Mouse (Mus musculus) cerebellum, adult (tissue): ENCODE results near the gene Pea15a.

ENCODE experiments used
- ATAC-seq: cut with Nextera tagmentation; 2 replicates; pipeline ENCODE4 v1.9.2; 2017; ENCODE audit warnings: mild to moderate bottlenecking, moderate library complexity, mixed read lengths; ENCODE audit not compliant: insufficient number of reproducible peaks, low FRiP score, low TSS enrichment

Pea15a gene

DNA sequence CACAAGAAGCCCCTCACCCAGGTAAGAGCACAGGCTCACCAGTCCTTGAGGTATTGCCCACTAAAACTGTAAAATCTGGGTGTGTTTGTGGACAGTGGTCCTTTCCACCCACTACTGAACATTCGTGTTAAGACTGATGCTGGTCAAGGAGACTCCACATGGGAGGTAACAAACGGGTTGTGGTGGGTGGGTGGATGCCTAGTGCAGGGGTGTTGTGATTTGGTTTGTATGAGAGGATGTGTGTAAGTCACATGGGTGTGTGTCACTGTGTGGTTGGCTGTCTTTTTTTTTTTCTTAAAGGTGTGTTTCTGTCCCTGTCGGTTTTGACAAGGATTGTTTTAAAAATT, 890 bp downstream of the Pea15a start:
- ATAC-seq, result no peak

DNA sequence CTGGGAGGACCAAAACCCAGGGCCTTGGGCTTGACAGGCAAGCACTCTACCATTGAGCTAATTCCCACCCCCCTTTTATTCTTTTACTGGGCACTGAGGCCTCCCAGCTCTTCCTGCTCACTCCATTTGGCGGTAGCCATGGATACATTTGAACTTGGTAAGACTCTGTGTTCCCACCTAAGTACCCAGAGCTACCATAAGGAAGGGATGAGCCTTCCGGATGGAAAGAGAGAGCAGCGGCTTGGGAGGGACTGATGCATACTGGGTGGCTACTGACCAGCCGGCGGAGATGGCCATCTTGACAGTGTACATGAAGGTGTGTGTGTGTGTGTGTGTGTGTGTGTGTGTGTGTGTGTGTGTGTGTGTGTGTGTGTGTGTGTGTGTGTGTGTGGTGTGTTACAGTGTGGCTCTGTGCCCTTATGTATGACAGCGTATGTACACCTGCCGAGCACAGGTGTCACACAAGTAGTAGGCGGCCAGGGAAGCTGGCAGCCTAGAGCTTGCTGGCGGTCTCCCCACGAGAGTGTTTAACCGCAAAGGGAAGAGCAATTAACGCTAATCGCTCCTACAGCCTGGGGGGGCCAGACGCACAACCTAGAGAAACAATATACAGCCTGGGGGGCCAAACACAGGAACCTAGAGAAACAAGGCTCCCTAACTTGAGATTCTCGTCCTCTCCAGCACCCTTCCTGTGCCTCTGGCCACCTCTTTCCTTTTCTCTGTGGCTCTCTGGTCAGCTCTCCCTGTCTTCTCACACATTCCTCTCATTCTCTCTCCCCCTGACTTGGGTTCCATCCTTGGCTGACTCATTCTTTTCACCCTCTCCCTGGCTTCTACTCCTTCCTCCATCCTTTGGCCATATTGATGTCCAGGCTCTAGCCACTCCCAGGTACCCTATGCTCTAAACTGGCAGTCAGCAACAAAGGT, 1.5 kb downstream of the Pea15a start:
- ATAC-seq, result no peak

- no peak for ATAC-seq
Observed at GRCm38 (mm10) chr1:172204033-172204813, 2.4 kb downstream of the Pea15a start.

- no peak for ATAC-seq
Observed at GRCm38 (mm10) chr1:172203566-172203965, 3.0 kb downstream of the Pea15a start.

DNA sequence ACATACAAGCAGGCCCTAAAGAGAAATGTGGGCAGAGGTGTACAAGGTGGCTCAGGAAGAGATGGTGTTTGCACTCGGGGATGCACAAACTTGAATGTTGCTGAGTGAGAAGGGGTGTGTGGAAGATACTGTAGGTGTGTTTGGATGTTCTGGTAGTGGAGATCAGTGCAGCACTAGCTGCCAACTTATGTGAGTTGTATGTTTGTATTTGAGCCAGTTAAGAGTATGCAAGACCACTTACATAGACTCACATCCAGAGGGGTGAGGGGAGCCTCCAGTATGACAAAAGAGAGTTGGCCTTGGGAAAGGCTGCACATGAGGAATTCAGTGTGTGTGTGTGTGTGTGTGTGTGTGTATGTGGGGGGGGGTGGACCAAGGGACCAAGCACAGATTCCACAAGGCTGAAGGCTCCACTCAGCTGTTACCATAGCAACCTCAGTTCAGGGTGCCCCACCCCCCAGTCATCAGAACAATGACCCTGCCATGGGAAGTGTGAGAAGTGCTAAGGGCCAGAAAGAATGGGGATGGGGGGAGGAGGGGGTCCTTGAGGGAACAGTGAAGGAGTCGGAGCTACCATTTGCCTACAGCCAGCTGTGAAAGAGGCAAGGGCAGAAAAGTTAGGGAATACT, 3.6 kb downstream of the Pea15a start:
- no peak for ATAC-seq

DNA sequence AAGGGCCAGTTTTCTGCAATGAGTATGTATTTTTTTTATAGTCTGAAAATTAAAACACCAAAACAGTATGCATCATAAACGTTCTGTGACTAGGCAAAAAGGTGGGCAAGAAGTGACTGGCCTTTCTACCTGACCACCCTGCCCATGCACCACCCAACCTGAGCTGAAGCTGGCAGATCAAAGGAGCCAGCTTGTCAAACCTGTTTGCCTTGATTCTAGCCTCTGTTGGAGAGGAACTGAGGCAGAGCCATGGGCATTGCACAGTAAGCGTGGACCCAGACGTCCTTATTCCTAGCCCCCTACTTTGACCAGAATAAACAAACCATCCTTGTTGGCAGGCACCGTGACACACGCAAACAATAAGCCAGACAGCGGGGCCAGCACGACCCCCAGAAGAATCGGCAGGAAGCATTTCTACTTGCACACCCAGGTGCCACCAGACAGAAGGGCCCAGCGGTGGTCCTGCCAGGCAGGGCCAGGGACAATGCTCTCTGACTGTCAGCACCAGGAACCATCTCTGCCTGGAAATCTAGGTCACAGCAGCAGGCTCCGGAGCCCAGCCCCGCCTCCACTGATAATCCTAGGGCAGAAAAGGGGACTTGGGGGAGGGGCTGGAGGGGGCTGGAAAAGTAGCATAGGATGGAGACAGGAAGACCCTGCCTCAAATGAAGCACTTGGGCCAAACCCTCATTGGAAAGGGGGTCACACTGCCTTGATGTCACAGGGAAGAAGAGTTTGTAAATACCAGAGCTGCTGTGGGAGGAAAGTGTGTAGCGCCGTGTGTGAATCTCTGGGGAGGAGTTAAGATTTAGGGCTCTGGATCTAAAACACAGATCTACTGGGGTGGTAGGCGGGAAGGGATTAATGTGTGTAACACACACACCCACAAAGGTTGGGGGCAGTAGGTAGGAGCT, 4.4 kb downstream of the Pea15a start:
- peak; percentile 50 for ATAC-seq

DNA sequence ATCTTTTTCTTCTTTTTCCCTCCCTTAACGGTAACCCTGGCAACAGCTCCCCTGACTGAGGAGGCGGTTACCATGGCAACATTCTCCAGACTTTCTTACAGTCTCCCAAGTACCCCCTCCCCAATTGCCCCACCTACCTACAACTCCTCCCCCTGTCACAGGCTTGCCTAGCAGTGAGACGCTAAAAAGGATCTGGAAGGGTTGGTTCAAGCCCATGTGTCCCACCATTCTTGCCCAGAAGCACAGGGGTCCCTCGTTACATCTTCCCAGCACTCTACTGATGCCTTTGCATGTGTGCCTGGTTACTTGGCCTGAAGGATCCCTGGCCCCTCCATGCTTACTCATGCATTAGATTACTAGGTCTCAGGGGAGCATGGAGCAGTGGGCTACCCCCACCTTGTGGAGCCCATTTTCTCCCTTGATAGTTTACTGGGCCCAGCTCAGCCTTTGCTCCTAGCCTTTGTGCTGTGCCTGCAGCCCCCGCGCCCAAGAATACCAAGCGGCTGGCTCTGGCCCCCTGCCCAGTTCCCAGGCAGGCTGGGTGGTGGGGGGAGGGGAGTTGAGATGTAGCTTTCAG, 5.6 kb downstream of the Pea15a start:
- no peak for ATAC-seq

DNA sequence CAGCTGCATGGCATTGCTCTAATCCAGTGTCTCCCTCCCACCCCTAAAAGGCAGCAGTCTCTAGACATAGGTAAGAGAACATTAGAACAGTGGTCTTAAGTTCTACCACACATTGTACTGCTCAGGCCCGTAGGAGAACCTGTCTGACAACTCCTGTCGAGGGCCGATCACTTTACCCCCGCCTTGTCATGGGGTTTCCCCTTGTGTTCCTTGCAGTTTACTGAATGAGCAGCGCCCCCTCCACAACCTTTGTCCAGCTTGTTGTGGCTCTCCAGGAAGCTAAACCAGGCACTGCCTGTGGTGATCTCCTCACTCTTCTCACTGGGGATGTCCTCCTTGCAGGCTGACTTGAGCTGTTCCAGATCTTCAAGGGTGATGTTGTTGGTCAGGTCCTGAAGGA, 6.4 kb downstream of the Pea15a start:
- ATAC-seq, result no peak

GRCm38 (mm10) chr1:172198996-172199395, 7.6 kb downstream of the Pea15a start:
- ATAC-seq, result no peak

- ATAC-seq, result no peak
Observed at GRCm38 (mm10) chr1:172198316-172198715, 8.3 kb downstream of the Pea15a start.

DNA sequence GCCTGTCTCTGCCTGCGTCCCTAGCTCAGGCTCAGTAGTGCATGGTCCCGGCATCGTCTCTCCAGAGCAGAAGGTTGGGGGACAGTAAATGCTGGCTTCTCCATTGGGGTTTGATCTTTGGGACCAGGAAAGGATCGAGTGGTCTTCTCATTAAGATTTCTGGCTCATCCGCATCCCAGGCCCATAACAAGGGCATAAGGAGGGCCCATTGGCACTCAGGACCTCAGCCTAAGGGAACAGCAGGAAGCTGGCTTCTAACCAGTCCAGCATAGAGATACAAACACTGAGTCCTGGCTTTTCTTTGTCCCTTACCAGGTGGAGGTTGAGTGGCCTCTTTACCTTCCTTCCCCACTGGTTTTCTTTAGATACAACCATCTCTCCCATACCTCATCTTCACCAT, 8.8 kb downstream of the Pea15a start:
- no peak for ATAC-seq

GRCm38 (mm10) chr1:172197146-172197545, 9.5 kb downstream of the Pea15a start:
- no peak for ATAC-seq

GRCm38 (mm10) chr1:172194435-172194834, 12.2 kb downstream of the Pea15a start:
- ATAC-seq, result no peak

DNA sequence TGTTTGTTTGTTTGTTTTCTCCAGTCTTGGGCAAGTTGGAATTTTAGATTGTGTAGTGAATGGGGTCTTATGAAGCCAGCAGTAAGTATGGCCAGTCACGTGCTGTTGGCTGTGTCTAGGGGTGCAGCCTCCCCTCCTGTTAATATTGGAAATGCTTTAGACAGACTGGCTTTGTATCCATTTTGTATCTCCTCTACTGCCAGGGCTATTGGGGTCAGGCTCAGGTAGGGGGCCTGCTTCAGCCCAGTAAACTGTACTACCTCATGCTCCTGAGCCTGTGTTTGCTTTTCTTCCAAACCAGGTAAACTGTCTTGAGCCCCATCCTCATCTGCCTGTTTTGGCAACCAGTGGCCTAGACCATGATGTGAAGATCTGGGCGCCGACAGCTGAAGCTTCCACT, 14.4 kb downstream of the Pea15a start:
- no peak for ATAC-seq

DNA sequence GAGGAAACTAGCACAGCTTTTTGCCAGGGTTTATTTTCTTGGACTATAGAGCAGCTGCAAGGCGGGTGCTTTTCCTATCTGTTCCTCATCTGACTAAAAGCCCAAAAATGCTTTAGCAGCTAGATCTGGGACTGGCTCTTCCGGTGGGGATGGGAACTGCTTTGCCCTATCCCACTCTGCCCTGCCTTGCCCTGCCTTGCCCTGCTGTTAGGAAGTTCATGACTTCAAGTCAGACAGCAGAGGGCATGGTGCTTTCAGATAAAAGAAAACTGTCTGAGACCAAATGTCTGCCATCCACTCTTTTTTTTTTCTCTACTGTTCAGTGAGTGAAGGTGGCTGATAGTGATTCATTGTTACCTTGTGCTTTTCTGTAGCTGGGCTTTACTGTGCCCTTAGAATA, 15.0 kb downstream of the Pea15a start:
- no peak for ATAC-seq

DNA sequence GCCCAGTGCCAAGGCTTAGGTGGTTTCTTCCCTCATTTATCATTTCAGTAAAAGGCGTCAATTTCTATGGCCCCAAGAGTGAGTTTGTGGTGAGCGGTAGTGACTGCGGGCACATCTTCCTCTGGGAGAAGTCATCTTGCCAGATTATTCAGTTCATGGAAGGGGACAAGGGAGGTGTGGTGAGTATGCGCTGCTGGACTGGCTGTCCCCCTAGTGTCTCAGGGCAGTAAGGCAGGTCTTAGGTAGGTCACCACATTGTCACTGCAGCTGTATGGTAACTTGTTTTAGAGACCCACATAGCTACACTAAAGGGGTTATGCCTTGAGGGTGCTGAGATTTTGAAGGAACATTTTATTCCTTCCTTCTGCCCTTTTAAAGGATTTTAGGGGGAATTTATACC, 17.7 kb downstream of the Pea15a start:
- ATAC-seq, result no peak

DNA sequence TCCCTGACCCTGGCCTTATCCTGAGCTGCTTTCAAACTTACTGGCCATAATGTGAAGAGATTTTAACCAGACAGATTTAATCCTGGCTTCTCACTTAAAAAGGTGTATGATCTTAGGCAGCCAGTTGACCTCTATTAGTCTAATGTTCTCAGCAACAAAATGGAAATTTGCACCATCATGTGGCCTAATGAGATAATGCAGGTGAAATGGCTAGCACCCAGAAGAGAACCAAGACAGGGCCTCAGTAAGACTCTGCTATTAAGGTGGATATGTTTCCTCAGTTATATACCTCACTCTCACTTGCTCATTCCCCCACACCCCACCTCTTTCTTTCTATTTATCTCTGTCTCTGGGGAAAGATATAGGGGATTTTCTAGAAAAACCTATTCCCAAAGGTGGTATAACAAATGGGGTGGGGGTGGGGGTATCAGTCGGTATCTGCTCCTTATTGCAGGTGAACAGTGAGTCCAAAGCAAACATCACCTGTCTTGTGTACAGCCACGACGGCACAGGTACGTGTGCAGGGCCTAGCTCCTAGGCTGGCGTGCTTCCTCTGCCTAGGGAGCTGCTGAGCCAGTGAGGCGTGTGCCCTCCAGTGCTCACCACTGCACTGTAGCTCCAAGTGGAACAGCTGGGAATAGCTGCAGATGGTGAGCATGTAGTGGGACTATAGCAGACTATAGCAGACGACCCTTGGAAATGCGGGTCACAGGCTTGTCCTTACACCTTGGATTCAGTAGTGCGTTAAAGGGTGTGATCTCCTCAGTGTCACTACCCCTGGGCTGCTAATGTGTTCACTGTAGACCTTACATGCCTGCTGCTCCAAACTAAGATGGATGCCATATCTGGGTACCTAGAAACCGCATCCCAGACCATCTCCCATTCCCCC, 20.0 kb downstream of the Pea15a start:
- no peak; the same call in 1 of the 2 replicates for ATAC-seq

- no peak for ATAC-seq
Observed at GRCm38 (mm10) chr1:172183915-172184314, 22.7 kb downstream of the Pea15a start.

GRCm38 (mm10) chr1:172183056-172183455, 23.5 kb downstream of the Pea15a start:
- no peak for ATAC-seq
